Mouse (Mus musculus) G1E (cell line): Measurements from ENCODE around the gene Acta2. TPM values are rescaled to one million over a fixed set of nuclear protein-coding genes. Genes with fewer than 3 reads are reported as not detected.

ENCODE experiments used
- ATAC-seq: 2 replicates; pipeline ENCODE4 v1.8.0; 2016; ENCODE audit warnings: mild to moderate bottlenecking; ENCODE audit not compliant: insufficient number of reproducible peaks, poor library complexity, low FRiP score, severe bottlenecking; ENCODE audit errors: extremely low read depth
- DNase-seq: peaks from one replicate; pipeline ENCODE4 v3.0.0; 2012; ENCODE audit warnings: low spot score
- H3K27me3 ChIP-seq: 2 replicates; pipeline ENCODE4 v1.6.1; 2012; ENCODE audit warnings: mild to moderate bottlenecking, low read length, inconsistent platforms; ENCODE audit not compliant: insufficient read depth
- H3K36me3 ChIP-seq: replicated peaks from 2 replicates; pipeline ENCODE3; 2012; ENCODE audit warnings: mild to moderate bottlenecking, inconsistent platforms
- H3K4me1 ChIP-seq: 2 replicates; pipeline ENCODE4 v1.6.1; 2012; ENCODE audit warnings: low read depth, low read length, inconsistent platforms, mixed read lengths; ENCODE audit not compliant: insufficient read depth
- H3K4me3 ChIP-seq: 2 replicates; pipeline ENCODE4 v1.5.1; 2012; ENCODE audit warnings: low read depth, mild to moderate bottlenecking, inconsistent platforms, low read length, moderate library complexity, mixed read lengths
- H3K9me3 ChIP-seq: replicated peaks from 2 replicates; pipeline ENCODE4 v1.6.1; 2012; ENCODE audit warnings: inconsistent platforms
- CTCF ChIP-seq: IDR thresholded peaks from 2 replicates; pipeline ENCODE4 v1.5.1; 2012; ENCODE audit warnings: low read depth, low read length, inconsistent platforms, mixed read lengths
- GATA1 ChIP-seq: IDR thresholded peaks from 2 replicates; pipeline ENCODE4 v1.6.1; 2012; ENCODE audit warnings: borderline replicate concordance, low read length, inconsistent platforms, mixed read lengths
- GATA2 ChIP-seq: IDR thresholded peaks from 2 replicates; pipeline ENCODE4 v1.6.1; 2012; ENCODE audit warnings: low read depth, low read length, inconsistent platforms, borderline replicate concordance
- POLR2AphosphoS5 ChIP-seq: IDR thresholded peaks from 2 replicates; pipeline ENCODE4 v1.6.1; 2012; ENCODE audit warnings: low read depth, low read length, inconsistent platforms; ENCODE audit not compliant: insufficient replicate concordance
- TAL1 ChIP-seq: conservative IDR thresholded peaks from 2 replicates; pipeline ENCODE4 v1.6.1; 2012; ENCODE audit warnings: low read depth, low read length, inconsistent platforms, mixed read lengths
- polyA plus RNA-seq: library from polyadenylated mRNA; stranded (reverse); fragments of >175 nt; gene quantifications from 2 replicates; pipeline ENCODE4 v1.2.3, GENCODE M21; 2012
- total RNA-seq, 2 experiments: library from RNA; stranded (forward) in 1 of 2; stranded (reverse) in 1 of 2; fragments of 200-1000 nt in 1 of 2; fragments of >200 nt in 1 of 2; fragmentation: Nextera tagmentation in 1 of 2; gene quantifications; 2 replicates each; pipeline ENCODE4 v1.2.3; 2014 to 2017

The Acta2 gene
- total and polyA plus RNA-seq, 3 experiments: not detected

DNA sequence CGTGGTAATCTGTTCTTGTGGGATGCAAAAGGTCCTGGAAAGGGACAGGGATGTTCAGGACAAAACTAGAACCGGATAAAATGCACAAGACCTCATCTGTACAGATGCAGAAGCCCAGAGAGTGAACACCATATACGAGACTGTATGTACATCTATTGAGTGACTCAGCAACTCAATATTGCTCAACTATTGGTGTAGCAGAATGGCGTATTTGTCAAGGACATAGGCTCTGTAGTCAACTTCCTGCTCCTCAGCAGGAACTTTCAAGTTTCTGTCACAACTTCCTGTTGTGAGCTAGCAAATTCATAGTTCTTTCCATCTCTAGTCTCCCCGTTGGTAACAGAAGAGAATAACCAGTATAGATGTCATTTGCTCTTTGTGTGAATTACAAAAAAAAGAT, 6.8 kb downstream of the Acta2 start:
- peaks cover 2% of the 10 kb centered on the region; the same call in 1 of the 2 replicates for H3K4me1 ChIP-seq
- ATAC-seq (no peak), DNase-seq (no peak)
- H3K27me3 ChIP-seq: 0 out of 2 replicates have a peak, but pooled peaks cover 3% of the 10 kb centered on the region
- no peak overlapping the region for H3K4me3 ChIP-seq
- no peaks in the 10 kb centered on the region for H3K9me3 ChIP-seq
- TF ChIP-seq GATA1 (no peak), POLR2AphosphoS5 (no peak), GATA2 (no peak), CTCF (no peak), TAL1 (no peak)
- no peaks in the 10 kb centered on the region for H3K36me3 ChIP-seq

DNA sequence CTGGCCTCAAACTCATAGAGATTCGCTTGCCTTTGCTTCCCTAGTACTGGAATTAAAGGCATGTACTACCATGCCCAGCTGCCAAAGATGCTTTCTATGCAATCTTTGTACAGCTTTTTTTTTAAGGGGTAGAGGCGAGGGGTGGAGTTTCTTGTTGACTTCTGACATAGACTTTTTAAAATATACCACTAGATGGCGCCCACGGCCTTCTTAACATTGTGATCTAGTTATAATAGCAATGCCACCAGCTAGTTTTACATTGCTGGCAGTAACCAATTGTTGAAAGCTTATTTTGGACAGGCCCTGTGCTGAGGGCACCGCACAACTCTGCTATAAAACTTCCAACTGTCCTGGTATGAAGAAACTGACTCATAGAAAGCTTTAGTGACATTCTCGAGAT, 11.3 kb downstream of the Acta2 start:
- no peaks in the 10 kb centered on the region for H3K36me3 ChIP-seq
- H3K27me3 ChIP-seq: no peaks in the 10 kb centered on the region; the same call in 1 of the 2 replicates
- H3K4me3 ChIP-seq: no peak overlapping the region
- no peak for TF ChIP-seq TAL1
- TF ChIP-seq GATA1: no peak
- no peak for TF ChIP-seq POLR2AphosphoS5
- no peak for TF ChIP-seq CTCF
- no peak for TF ChIP-seq GATA2
- peaks cover 4% of the 10 kb centered on the region; the same call in 1 of the 2 replicates for H3K4me1 ChIP-seq
- DNase-seq (peak; percentile 11), ATAC-seq (no peak)
- no peaks in the 10 kb centered on the region for H3K9me3 ChIP-seq

DNA sequence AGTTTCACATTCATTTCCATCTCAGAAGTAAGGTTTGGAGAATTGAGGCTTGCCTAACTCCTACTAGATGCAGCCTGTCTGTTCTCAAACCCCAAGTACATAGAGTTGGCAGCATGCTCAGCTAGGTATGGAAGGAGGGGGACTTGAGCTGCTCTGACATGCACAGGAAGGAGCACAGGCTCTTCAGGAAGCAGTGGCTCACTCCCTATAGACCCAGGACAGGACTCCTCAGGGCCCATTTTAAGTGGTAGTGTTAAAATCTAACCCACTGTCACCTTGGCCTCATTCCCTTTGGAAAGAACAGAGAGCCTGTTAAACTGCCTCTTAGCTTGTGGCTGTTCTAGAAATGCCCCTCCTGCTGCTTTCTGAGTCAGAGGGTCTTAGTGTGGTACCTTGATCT, 12.5 kb downstream of the Acta2 start:
- no peaks in the 10 kb centered on the region; the same call in 1 of the 2 replicates for H3K27me3 ChIP-seq
- TF ChIP-seq GATA2 (no peak), TAL1 (no peak), POLR2AphosphoS5 (no peak), CTCF (no peak), GATA1 (no peak)
- H3K9me3 ChIP-seq: no peaks in the 10 kb centered on the region
- DNase-seq (no peak), ATAC-seq (no peak)
- H3K4me3 ChIP-seq: no peak overlapping the region
- H3K4me1 ChIP-seq: peaks cover 4% of the 10 kb centered on the region; the same call in 1 of the 2 replicates
- H3K36me3 ChIP-seq: no peaks in the 10 kb centered on the region

DNA sequence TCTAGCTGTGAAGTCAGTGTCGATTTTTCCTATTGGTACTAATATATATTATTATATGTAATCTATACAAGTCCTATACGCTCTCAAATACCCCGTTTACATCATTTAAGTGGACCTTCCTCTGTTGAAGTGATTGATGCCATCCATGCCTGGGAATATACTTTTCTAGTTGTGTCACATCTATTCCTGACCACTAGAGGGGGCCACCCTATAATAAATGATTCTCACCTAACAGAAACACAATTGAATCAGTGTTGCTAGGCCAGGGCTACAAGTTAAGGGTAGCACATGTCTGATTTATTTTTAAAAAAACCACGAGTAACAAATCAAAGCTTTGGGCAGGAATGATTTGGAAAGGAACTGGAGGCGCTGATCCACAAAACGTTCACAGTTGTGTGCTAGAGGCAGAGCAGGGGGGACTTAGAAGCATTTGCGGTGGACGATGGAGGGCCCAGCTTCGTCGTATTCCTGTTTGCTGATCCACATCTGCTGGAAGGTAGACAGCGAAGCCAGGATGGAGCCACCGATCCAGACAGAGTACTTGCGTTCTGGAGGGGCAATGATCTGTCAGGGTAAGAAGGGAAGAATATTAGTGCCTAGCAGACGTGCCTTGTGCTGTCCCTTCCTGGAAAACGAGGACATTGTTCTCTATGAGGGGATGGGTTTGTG, 14.0 kb downstream of the Acta2 start:
- Histone ChIP-seq H3K9me3 (no peaks in the 10 kb centered on the region), H3K36me3 (no peaks in the 10 kb centered on the region), H3K4me3 (no peak overlapping the region), H3K27me3 (no peaks in the 10 kb centered on the region; the same call in 1 of the 2 replicates), H3K4me1 (peaks cover 4% of the 10 kb centered on the region; the same call in 1 of the 2 replicates)
- DNase-seq (peak; percentile 8), ATAC-seq (no peak)
- TF ChIP-seq POLR2AphosphoS5: no peak
- TF ChIP-seq TAL1: no peak
- TF ChIP-seq CTCF: no peak
- no peak for TF ChIP-seq GATA1

DNA sequence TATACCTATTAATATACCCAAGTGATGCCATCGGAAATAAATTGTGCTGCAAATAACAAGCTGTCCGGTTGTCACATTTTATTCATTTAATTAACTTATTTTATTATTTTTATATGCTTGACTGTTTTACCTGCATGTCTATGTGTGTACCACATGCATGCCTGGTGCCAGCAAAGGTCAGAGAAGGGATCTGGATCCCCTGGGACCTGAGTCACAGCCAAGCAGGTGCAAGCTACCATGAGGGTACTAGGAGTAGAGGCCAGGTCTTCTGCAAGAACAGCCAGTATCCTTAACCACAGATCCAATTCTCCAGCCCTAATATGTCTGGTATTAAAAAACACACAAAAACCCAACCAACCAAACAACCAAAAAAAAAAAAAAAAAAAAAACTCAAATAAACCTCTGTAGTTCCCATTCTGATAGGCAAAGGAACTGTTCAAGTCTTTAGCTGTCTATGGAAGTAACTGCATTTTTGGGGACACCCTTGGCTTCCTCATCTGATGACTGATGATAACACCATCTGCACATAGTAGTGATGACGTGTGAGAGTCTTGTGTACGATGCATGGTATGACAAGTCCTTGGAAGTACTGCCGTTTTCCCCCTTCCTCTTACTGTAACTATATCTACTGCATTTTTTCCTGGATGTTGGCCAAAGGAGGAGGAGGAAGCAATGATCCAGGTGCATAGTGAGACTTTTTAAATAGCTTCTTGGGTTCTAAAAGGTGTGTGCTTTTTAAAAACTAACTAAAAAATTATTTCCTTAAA, 14.9 kb downstream of the Acta2 start:
- ATAC-seq: no peak
- no peak overlapping the region for H3K4me3 ChIP-seq
- peaks cover 4% of the 10 kb centered on the region; the same call in 1 of the 2 replicates for H3K4me1 ChIP-seq
- H3K27me3 ChIP-seq: no peaks in the 10 kb centered on the region; the same call in 1 of the 2 replicates
- H3K36me3 ChIP-seq: no peaks in the 10 kb centered on the region
- no peak for TF ChIP-seq GATA2
- TF ChIP-seq GATA1: no peak
- no peak for TF ChIP-seq POLR2AphosphoS5
- no peak for TF ChIP-seq TAL1
- TF ChIP-seq CTCF: no peak
- no peaks in the 10 kb centered on the region for H3K9me3 ChIP-seq
- no peak for DNase-seq

DNA sequence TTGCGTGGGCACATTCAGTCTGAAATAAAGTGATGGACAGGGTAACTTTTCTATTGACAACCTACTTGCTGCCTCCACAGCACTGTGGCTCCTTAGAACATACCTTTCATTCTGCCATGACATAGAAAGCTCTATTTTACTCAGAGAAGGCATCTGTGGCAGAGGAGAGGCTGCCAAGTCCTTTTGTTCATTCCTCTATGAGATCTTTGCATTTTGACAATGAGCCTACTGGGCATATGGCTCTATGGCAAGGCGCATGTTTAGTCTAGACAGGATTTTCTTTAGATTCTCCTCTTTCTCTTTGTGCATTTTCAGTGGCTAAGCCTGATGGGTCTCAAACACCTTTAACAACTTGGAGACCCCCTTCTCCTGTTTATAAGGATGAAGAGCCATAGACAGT, 17.6 kb downstream of the Acta2 start:
- Histone ChIP-seq H3K9me3 (no peaks in the 10 kb centered on the region), H3K4me3 (no peak overlapping the region), H3K36me3 (no peaks in the 10 kb centered on the region), H3K4me1 (no peaks in the 10 kb centered on the region), H3K27me3 (no peaks in the 10 kb centered on the region; the same call in 1 of the 2 replicates)
- ATAC-seq (no peak), DNase-seq (no peak)
- TF ChIP-seq TAL1 (no peak), GATA1 (no peak), CTCF (no peak), POLR2AphosphoS5 (no peak)
